Mouse (Mus musculus) kidney, postnatal 10 days (tissue): Measurements from ENCODE around the gene L1cam.

Source experiments
- DNase-seq: peaks from one replicate; pipeline ENCODE4 v3.0.0; 2021; ENCODE audit warnings: mixed read lengths

L1cam gene

DNA sequence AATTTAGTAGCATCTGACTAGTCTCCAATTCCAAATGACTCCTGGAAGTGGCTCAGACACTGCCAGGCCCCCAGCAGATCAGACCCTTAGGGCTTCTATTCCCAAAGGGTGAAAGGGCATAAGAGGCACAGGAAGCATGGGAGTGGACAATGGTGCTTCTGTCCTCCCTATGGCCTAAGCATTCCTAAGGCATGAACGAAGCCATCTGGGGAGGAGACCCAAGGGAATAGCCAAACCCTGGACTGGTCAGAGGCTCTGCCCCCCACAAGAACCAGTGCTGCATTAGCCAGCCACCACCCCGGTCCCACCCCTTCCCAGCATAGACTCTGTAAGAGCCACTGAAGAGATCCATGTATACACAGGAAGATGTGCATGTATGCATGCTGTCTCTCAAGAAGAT is 20.0 kb downstream of the L1cam start:
- DNase-seq = no peak

DNA sequence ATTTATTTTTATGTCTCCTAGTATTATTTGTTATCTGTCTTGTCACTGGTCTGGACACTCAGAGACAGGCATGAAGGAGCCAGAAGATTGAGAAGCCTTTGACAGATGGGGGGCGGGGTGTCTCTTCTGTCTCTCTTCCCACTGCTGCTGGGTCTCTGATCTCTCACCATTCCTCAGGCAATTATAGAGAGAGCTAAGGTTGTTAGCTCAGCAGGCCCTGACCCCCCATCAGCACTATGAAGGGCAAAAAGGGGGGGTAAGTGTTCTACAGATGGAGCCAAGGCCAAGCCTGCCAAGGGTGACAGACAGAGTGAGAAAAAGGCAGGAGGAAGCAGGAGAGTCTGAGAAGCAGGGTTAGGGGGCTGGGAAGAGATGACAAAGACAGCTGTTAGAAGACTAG is 23.9 kb downstream of the L1cam start:
- DNase-seq = no peak

- no peak for DNase-seq
Measured at GRCm38 (mm10) chrX:73871474-73871873, 24.4 kb downstream of the L1cam start.

DNA sequence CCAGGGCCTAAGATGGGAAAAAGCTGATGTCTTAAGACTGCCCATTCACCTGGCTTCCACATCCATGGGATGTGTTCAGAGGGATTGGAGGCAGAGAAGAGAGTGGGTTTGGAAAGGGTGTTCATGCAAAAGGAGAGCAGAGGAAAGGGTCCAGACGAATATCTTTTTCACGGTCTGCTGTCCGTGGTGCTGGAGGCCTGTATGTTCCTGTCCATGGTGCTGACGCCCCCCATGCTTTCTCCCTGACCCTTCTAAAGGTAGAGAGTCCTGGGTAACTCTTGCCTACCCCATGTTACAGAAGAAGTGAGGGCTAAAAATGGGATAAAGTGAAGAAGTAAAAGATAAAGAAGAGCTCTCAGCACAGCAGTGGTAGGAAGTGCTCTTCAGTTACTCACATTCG is 26.6 kb downstream of the L1cam start:
- peak; percentile 64 for DNase-seq

- no peak for DNase-seq
Measured at GRCm38 (mm10) chrX:73867852-73868251, 28.1 kb downstream of the L1cam start.

DNA sequence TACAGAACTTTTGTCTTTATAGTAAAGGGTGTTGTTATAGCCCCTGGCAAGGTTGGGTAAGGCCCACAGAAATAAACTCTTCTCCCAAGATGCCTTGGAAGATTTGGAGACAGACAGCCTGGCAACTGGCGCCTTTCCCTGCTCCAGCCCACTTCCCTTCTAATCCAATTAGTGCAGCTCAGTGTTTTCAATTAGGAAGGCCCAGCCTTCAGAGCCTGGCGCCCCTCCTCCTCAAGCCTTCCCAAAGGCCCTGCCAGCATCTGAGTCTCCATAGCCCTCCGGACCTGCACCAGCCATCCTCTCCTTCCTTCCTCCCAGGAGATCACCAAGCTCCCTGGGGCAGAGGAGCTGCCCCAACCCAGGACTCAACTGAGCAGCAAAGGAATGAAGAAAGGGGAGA is 28.6 kb downstream of the L1cam start:
- DNase-seq = no peak

GRCm38 (mm10) chrX:73864692-73865091 is 31.2 kb downstream of the L1cam start:
- DNase-seq = no peak

DNA sequence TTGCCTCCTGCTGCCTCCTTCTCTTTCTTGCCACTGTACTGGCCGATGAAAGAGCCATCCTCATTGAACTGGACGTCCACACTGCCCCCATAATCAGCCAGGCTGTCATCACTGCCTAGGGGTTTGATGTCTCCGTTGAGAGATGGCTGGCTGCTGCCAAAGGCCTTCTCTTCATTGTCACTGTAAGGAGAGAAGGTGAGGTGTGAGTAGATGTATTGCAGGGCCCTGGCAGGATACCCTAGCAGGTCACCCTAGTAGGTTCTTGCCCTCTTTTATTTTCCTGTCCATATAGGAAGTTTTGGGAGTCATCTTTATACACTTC is 40.9 kb downstream of the L1cam start:
- no peak for DNase-seq

DNA sequence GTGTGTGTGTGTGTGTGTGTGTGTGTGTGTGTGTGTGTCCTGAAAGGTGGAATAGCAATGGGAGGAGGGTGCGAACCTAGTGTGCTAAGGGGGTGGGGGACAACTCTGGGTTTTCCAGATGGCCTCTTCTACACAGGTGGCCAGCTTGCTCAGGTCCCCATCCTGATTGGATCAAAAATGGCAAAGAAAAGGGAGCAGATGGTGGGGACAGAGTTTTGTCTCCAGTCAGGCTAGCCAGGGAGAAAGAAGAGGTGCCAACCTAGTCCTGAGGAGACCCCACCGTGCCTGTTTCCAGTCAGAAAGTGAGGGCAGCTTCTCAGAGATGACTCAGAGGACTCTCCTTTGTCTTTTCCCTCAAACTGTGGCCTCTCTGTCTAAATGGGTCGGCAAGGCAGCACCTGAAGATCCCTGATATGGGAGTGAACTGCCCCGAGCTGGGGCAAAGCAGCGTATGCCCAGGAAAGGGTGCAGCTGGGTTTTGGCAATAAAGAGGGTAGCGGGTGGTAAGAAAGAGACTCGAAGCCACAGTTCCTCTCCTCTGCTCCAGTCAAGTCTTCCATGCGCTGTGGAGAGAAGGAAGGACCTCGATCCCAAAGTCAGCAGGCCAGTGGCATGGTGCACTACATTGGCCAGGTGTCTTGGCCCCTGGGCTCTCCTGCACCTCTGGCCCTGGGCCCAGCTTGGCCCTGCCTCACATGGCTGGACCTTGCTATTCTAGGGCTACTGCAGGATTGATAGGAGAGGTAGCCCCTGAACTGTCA is 41.4 kb downstream of the L1cam start:
- DNase-seq = no peak

DNA sequence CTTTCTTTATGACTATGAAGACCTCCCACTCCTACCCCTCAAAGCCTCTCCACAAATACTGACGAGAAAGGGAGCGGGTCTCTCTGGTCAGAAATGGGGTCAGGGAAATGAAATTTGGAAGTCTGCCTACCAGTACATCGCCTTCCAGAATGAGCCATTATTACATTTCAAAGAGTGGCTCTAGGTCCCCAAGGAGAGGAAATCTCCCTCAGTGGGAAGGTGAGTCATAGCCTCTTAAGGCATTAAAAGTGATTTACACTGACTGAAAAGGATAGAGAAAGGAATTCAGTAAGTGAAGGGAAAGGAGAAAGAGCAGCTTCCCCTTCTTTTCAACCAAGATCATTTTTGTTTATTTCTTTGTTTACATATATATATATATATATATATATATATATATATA is 59.2 kb downstream of the L1cam start:
- no peak for DNase-seq

DNA sequence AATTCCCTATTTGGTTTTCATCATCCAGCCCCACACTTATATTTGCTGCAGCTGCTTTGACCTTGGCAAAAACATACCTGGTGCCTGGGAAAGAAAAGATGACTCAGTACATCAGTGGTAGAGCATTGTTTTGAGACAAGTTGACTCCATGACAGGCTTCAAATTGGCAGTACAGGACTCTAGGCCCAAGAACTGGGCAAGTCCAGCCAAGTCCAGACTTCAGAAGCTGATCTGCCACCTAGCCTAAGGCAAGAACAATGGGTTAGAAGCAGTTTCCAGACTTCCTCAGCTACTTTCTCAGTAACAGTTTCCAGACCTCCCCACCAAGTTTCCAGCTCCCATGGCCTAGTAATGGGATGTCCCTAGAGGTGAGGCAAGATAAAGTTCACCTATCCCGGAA is 60.2 kb downstream of the L1cam start:
- DNase-seq = no peak

DNA sequence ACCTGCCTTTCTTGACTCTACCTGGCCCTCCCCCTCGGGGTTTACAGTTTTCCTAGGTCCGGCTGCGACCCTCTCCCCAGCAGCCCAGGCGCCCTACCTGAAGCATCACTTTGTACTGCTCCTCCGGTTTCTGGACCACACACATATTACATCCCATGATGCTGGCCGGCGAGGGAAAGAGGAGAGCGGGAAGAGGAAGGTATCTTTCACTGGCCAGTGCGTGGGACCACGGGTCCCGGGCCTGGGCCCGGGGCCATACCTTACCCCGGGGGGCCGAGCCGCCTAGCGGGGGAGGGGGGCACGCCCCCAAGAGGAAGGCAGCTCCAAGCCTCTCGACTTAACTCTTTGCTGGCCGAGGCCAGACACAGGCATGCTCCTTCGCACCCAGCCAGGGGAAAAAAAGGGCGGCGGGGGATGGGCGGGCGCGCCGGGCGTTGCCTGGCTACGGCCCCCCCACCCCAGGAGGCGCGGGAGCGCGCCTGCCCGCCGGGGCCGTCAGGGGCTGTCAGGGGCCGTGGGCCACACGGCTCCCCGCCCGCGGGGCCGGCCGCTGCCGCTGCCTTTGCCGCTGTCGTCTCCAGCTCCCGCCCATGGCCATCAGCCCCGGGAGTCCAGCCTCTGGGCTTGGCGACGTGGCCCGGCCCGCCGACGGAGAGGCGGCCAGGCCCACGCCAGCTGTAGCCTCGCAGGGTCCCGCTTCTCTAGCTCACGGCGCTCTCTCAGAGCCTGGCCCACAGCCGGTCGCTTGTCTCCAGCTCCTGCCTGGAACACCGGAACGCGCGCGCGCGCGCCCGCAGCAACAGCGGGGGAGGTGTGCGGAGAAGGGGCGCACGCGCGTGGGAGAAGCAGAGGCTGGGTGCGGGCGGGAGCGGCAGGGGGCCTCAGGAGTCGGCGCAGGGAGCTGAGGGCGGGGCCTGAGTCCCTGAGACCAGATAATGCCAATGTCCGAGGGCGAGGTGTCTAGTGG is 71.4 kb downstream of the L1cam start, which contains the start of gene Pdzd4:
TSS of gene Pdzd4 (minus strand) at position 785 of the 967 bp plus-strand sequence.
- DNase-seq = peak; percentile 79

DNA sequence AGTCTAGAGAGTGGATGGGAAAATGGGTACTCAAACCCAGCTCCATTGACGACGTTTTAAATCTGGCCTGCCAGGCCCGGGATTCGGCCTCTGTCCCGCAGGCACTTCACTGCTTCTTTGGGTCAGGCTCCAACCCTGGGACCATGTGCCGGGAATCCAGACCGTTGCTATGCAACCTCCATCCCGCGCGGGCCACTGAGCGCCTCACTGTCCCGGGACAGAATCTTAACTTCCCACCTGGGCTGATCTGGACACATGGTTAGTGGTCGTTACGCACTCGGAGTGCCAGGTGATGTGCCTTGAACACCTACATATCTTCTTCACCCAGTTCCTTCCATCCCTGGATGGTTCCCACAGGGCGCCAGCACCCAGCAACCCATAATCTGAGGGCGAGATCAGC is 72.2 kb downstream of the L1cam start:
- no peak for DNase-seq

DNA sequence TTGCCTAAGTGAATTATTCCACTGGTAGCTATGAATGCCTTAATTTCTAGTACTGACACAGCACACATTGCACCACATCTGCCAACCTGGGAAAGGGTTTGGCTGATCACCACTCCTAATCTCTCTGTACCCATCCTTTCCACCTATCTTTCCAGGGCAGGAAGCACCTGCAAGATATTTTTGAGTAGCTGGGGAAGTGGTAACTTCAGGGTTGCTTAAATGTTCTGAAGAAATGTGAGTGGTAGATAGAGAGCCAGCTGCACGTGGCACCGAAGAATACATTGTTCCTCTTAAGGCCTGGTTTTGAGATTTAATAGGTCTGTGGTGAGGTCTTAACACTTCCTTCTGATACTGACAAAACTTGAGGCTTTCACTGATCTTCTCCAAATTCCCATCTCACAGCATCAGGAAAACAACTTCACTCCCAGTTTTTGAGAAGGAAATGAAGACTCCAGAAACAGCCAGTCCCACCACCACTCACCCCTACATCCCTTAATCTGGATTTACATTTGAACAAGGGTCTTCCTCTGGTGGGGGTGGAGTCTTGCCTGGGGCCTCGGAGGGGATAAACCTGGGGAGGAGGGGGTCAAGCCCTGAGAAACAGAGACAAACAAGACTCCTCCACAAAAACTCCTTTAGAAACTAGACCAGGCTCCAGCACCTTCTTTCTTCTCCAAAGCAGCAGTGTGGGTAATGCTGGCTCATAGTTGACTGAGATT is 79.2 kb downstream of the L1cam start:
- no peak for DNase-seq

DNA sequence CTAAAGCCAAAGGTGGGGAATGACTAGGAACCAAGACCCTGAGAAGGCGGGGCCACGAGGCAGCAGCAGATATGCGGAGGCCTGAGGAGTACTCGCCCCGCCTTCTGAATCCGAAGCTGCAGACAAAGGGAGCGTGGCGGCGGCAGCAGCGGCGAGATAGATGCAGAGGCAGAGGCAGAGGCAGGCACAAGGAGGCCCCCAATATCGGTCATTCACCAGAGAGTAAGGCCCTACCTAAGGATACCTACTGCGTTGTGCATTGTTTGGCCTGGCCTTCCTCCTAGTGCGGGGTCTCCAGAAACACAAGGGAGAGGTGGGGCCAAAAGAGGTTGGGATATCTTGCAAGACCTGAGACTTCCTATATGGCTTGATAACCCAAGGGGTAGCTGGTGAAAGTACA is 80.8 kb downstream of the L1cam start:
- DNase-seq = no peak

DNA sequence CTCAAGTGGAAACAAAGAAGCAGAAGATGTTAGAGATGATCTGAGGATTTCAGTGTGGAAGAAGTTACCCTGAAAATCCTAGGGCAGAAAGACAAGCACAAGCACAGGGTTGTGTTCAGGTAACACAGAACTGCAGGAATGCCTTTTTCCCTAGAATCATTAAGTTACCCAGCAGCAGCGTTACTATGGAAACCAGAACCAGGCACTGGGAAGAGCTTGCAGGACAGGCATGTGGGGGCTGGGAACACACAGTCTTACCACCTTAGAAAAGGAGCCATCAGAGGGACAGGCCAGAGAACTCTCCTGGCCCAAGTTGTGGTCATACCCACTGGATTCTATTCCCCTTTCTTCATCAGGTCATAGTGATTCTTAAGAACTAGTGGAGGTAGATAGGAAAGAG is 90.1 kb downstream of the L1cam start:
- no peak for DNase-seq
